Mouse (Mus musculus): Measurements from ENCODE around the gene Arhgap31. TPM values are rescaled to one million over a fixed set of nuclear protein-coding genes. Genes with fewer than 3 reads are reported as not detected.

Gene Arhgap31
- polyA plus RNA-seq, 1 experiment from 2014 or later, result 6.3 TPM

GRCm38 (mm10) chr16:38622283-38622682 lies 90.8 kb downstream of the Arhgap31 start:
- H3K4me3 ChIP-seq, result no peak overlapping the region
- no peak overlapping the region for H3K27ac ChIP-seq
- WGBS, result 67% methylated on average over 2 of the region's 2 CpGs
- DNase-seq (ENCODE audit: low spot score), result no peak
- H3K27me3 ChIP-seq (ENCODE audit: low read depth, poor library complexity, severe bottlenecking), result no peaks in the 10 kb centered on the region
- H3K9me3 ChIP-seq (replicated peaks), result no peaks in the 10 kb centered on the region
- peaks cover 2% of the 10 kb centered on the region; the same call in 1 of the 2 replicates for H3K36me3 ChIP-seq
- no peaks in the 10 kb centered on the region for H3K4me1 ChIP-seq

GRCm38 (mm10) chr16:38620696-38621450 lies 92.2 kb downstream of the Arhgap31 start:
- Histone ChIP-seq H3K27ac (no peak overlapping the region), H3K27me3 (ENCODE audit: low read depth, poor library complexity, severe bottlenecking) (no peaks in the 10 kb centered on the region), H3K36me3 (peaks cover 2% of the 10 kb centered on the region; the same call in 1 of the 2 replicates), H3K9me3 (replicated peaks) (no peaks in the 10 kb centered on the region), H3K4me3 (no peak overlapping the region), H3K4me1 (no peaks in the 10 kb centered on the region)
- WGBS, result 92% methylated on average over 16 of the region's 16 CpGs
- DNase-seq (ENCODE audit: low spot score), result no peak

- peaks cover 7% of the 10 kb centered on the region; the same call in 1 of the 2 replicates for H3K36me3 ChIP-seq
- WGBS, result 24% methylated on average over 6 of the region's 6 CpGs
Observed at GRCm38 (mm10) chr16:38619054-38619453, 94.0 kb downstream of the Arhgap31 start.

DNA sequence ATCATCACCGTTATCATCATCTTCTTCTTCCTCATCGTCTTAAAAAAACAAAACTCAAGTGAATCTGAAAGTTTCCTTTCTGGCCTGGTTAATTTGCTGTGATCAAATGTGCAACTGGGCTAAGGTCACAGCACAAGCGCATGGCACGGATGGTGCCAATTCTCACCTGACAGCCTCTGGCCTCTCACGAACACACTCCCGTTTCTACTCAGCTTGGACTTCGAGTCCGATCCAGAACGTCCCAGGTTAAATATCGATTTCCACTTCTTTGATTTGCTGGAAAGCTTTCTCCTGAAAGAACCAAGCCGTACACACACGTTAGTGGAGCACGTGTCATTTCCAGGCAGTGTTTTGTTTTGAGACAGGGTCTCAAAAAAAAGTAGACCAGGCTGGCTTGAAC lies 95.1 kb downstream of the Arhgap31 start:
- Histone ChIP-seq H3K27me3 (ENCODE audit: low read depth, poor library complexity, severe bottlenecking) (no peaks in the 10 kb centered on the region), H3K4me1 (no peaks in the 10 kb centered on the region), H3K4me3 (no peak overlapping the region), H3K27ac (no peak overlapping the region), H3K9me3 (replicated peaks) (0 out of 2 replicates have a peak, but pooled peaks cover 2% of the 10 kb centered on the region), H3K36me3 (peaks cover 10% of the 10 kb centered on the region; the same call in 1 of the 2 replicates)
- no peak for DNase-seq (ENCODE audit: low spot score)
- 97% methylated on average over 13 of the region's 13 CpGs for WGBS

More at GRCm38 (mm10) chr16:38619054-38619453, 94.0 kb downstream of the Arhgap31 start:
- no peaks in the 10 kb centered on the region for H3K4me1 ChIP-seq
- H3K9me3 ChIP-seq (replicated peaks), result 0 out of 2 replicates have a peak, but pooled peaks cover 2% of the 10 kb centered on the region
- H3K4me3 ChIP-seq, result no peak overlapping the region
- peak; percentile 75 for DNase-seq (ENCODE audit: low spot score)
- H3K27me3 ChIP-seq (ENCODE audit: low read depth, poor library complexity, severe bottlenecking), result no peaks in the 10 kb centered on the region
- no peak overlapping the region for H3K27ac ChIP-seq

DNA sequence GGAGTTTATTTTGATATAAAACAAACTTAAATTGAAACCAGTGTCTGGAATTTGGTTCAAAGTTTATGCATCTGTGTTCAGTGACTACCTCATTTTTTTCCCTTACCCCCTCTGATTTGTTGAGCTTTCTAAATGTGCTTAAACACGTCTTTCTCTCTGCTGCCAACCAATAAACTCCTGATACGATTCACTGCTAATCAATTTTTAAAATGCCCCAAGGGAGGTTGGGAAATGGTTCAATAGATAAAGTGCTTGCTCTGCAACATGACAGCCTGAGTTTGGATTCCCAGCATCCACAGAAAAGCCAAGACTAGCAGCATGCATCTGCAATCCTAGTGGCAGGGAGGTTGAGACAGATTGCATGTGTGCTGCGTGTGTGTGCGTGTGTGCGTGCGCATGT lies 99.4 kb downstream of the Arhgap31 start:
- no peaks in the 10 kb centered on the region for H3K27me3 ChIP-seq (ENCODE audit: low read depth, poor library complexity, severe bottlenecking)

DNA sequence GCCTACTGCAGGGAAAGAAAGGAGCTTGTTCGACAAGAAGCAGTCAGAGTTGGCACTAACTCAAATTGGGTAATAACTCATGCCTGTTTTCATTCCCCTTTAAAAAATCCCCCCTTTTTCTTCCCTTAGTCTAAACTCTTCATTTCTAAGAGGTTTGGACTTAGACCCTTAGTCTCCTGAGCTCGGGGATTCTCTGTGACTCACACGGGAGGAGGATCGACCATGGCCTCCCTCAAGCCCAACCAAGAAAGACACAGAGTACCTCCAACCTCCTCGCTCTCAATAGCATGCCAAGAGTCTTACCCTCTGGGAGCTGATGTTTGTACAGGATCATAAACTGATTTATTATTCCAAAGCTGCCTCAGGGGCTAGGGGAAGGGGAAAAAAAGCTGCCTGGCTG lies 100.4 kb downstream of the Arhgap31 start:
- 87% methylated on average over 5 of the region's 5 CpGs for WGBS
- 0 out of 2 replicates have a peak, but pooled peaks cover 2% of the 10 kb centered on the region for H3K9me3 ChIP-seq (replicated peaks)
- H3K4me1 ChIP-seq, result no peaks in the 10 kb centered on the region
- H3K27me3 ChIP-seq (ENCODE audit: low read depth, poor library complexity, severe bottlenecking), result no peaks in the 10 kb centered on the region
- no peak overlapping the region for H3K27ac ChIP-seq
- H3K4me3 ChIP-seq, result no peak overlapping the region
- peaks cover 39% of the 10 kb centered on the region for H3K36me3 ChIP-seq
- no peak for DNase-seq (ENCODE audit: low spot score)

More for the DNA sequence above, 99.4 kb downstream of the Arhgap31 start:
- Histone ChIP-seq H3K4me1 (no peaks in the 10 kb centered on the region), H3K9me3 (replicated peaks) (0 out of 2 replicates have a peak, but pooled peaks cover 2% of the 10 kb centered on the region), H3K4me3 (no peak overlapping the region), H3K27ac (no peak overlapping the region), H3K36me3 (peaks cover 39% of the 10 kb centered on the region)
- DNase-seq (ENCODE audit: low spot score), result no peak
- 92% methylated on average over 6 of the region's 6 CpGs for WGBS

GRCm38 (mm10) chr16:38609092-38609491 lies 104.0 kb downstream of the Arhgap31 start:
- Histone ChIP-seq H3K36me3 (peaks cover 46% of the 10 kb centered on the region), H3K4me3 (no peak overlapping the region), H3K27me3 (ENCODE audit: low read depth, poor library complexity, severe bottlenecking) (no peaks in the 10 kb centered on the region), H3K4me1 (no peaks in the 10 kb centered on the region), H3K27ac (no peak overlapping the region), H3K9me3 (replicated peaks) (no peaks in the 10 kb centered on the region)
- 74% methylated on average over 18 of the region's 18 CpGs for WGBS
- no peak for DNase-seq (ENCODE audit: low spot score)

GRCm38 (mm10) chr16:38608687-38609086 lies 104.4 kb downstream of the Arhgap31 start:
- H3K9me3 ChIP-seq (replicated peaks), result no peaks in the 10 kb centered on the region
- no peaks in the 10 kb centered on the region for H3K27me3 ChIP-seq (ENCODE audit: low read depth, poor library complexity, severe bottlenecking)
- peaks cover 43% of the 10 kb centered on the region for H3K36me3 ChIP-seq
- no peaks in the 10 kb centered on the region for H3K4me1 ChIP-seq
- H3K27ac ChIP-seq, result no peak overlapping the region
- no peak for DNase-seq (ENCODE audit: low spot score)
- H3K4me3 ChIP-seq, result no peak overlapping the region
- WGBS, result 76% methylated on average over 12 of the region's 12 CpGs

DNA sequence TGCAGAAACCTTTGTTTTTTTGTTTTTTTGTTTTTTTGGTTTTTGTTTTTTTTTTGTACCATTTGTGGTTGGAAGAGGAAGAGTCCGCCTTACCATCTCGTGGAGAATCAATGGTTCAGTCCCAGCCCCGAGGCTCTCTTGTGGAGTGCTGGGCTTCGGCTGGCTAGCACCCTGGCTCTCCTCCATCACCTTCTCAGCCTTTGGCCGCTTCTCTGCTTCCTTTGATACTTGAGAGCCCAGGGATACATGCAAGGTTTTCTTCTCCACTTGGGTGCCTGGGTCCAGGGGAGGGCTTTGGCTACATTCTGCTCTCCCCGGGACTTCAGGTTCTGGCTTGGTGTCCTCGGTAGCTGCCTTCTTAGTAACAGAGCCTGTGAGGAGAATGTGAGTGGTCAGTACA lies 106.6 kb downstream of the Arhgap31 start:
- no peak overlapping the region for H3K4me3 ChIP-seq
- peaks cover 51% of the 10 kb centered on the region for H3K36me3 ChIP-seq
- 84% methylated on average over 7 of the region's 7 CpGs for WGBS

DNA sequence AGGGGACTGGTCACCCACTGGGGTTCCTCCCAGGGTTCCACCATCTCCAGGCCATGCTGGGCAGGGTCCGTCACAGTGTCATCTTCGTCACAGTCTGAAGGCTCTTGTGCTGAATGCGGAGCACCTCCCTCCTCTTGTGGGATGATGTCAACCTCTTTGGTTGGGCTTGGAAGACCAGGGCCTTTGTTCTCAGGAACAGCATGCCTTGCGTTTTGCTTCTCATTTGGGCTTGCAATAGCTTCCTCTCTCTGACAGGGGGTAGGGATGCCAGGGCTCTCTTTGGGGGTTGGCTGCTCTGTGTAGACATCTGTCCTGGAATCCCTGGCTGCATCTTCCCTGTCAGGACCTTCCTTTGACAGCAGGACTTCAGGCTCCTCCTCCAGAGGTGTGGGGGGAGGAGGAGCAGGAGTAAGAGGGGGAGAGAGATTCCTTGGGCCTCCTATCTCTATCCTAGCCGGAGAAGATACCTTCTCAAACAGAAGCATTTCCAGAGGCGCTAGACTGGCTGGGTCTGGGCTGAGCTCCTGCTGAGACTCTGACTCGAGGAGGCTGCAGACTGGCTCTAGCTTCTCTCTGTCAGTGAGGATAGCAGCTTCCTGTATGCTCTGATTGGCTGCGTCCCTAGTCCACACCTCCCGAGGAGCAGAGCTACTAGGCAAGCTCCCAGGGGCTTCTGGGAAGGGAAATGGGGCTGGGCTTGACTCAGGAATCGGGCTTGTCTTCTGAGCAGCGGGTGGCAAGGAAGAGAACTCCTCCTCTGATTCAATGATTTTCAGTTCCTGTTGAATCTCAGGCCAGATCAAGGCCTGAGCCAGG lies 109.9 kb downstream of the Arhgap31 start:
- H3K36me3 ChIP-seq, result peaks cover 32% of the 10 kb centered on the region
- H3K9me3 ChIP-seq (replicated peaks), result no peaks in the 10 kb centered on the region
- H3K27me3 ChIP-seq (ENCODE audit: low read depth, poor library complexity, severe bottlenecking), result no peaks in the 10 kb centered on the region
- DNase-seq (ENCODE audit: low spot score), result no peak
- H3K4me3 ChIP-seq, result no peak overlapping the region
- no peak overlapping the region for H3K27ac ChIP-seq
- H3K4me1 ChIP-seq, result no peaks in the 10 kb centered on the region
- WGBS, result 53% methylated on average over 11 of the region's 11 CpGs

More for the DNA sequence above, 106.6 kb downstream of the Arhgap31 start:
- Histone ChIP-seq H3K4me1 (no peaks in the 10 kb centered on the region), H3K9me3 (replicated peaks) (no peaks in the 10 kb centered on the region), H3K27ac (no peak overlapping the region), H3K27me3 (ENCODE audit: low read depth, poor library complexity, severe bottlenecking) (no peaks in the 10 kb centered on the region)
- DNase-seq (ENCODE audit: low spot score), result no peak

GRCm38 (mm10) chr16:38598986-38599680 lies 113.9 kb downstream of the Arhgap31 start:
- H3K27ac ChIP-seq, result no peak overlapping the region
- H3K4me3 ChIP-seq, result no peak overlapping the region
- no peak for DNase-seq (ENCODE audit: low spot score)
- no peaks in the 10 kb centered on the region for H3K27me3 ChIP-seq (ENCODE audit: low read depth, poor library complexity, severe bottlenecking)
- no peaks in the 10 kb centered on the region for H3K9me3 ChIP-seq (replicated peaks)
- peaks cover 34% of the 10 kb centered on the region for H3K36me3 ChIP-seq
- 70% methylated on average over 11 of the region's 11 CpGs for WGBS
- no peaks in the 10 kb centered on the region for H3K4me1 ChIP-seq

GRCm38 (mm10) chr16:38596651-38597050 lies 116.4 kb downstream of the Arhgap31 start:
- no peaks in the 10 kb centered on the region for H3K27me3 ChIP-seq (ENCODE audit: low read depth, poor library complexity, severe bottlenecking)
- no peak overlapping the region for H3K4me3 ChIP-seq
- no peak for DNase-seq (ENCODE audit: low spot score)
- H3K9me3 ChIP-seq (replicated peaks), result no peaks in the 10 kb centered on the region
- H3K36me3 ChIP-seq, result peaks cover 43% of the 10 kb centered on the region
- 95% methylated on average over 2 of the region's 2 CpGs for WGBS
- no peaks in the 10 kb centered on the region for H3K4me1 ChIP-seq
- no peak overlapping the region for H3K27ac ChIP-seq
